Mouse (Mus musculus) forebrain, embryonic 16.5 days (tissue): ENCODE results near the gene H2afy. TPM values are rescaled to one million over a fixed set of nuclear protein-coding genes. Genes with fewer than 3 reads are reported as not detected.

Source experiments
- ATAC-seq: fragments of 200-750 bp; cut with Nextera tagmentation; 2 replicates; pipeline ENCODE4 v1.8.0; 2017; ENCODE audit warnings: mild to moderate bottlenecking, moderate library complexity
- H3K27ac ChIP-seq: fragments of 300-500 bp; sonication (generic); 2 replicates; pipeline ENCODE4 v1.5.1; 2014; ENCODE audit warnings: low read length, control low read depth
- H3K27me3 ChIP-seq: fragments of 300-500 bp; sonication (generic); replicated peaks from 2 replicates; pipeline ENCODE4 v1.6.1; 2014; ENCODE audit warnings: low read length; ENCODE audit not compliant: control insufficient read depth, insufficient read depth
- H3K36me3 ChIP-seq: fragments of 300-500 bp; sonication (generic); 2 replicates; pipeline ENCODE4 v1.6.1; 2014; ENCODE audit not compliant: control insufficient read depth, insufficient read depth
- H3K4me1 ChIP-seq: fragments of 300-500 bp; sonication (generic); replicated peaks from 2 replicates; pipeline ENCODE4 v1.6.1; 2014; ENCODE audit warnings: low read length; ENCODE audit not compliant: control insufficient read depth, insufficient read depth
- H3K4me2 ChIP-seq: fragments of 300-500 bp; sonication (generic); 2 replicates; pipeline ENCODE4 v1.6.1; 2014; ENCODE audit warnings: mild to moderate bottlenecking, low read length, control low read depth
- H3K4me3 ChIP-seq: fragments of 300-500 bp; sonication (generic); replicated peaks from 2 replicates; pipeline ENCODE4 v1.5.1; 2014; ENCODE audit warnings: mild to moderate bottlenecking, low read length, control low read depth
- H3K9ac ChIP-seq: fragments of 300-500 bp; sonication (generic); replicated peaks from 2 replicates; pipeline ENCODE4 v1.6.1; 2014; ENCODE audit warnings: low read depth, low read length, control low read depth
- H3K9me3 ChIP-seq: fragments of 300-500 bp; sonication (generic); 2 replicates; pipeline ENCODE4 v1.6.1; 2016; ENCODE audit warnings: low read length; ENCODE audit not compliant: control insufficient read depth
- WGBS: fragments of 180-500 bp; shearing (Covaris S2); extraction: QIAGEN DNeasy Blood & Tissue Kit; methylation state at CpG from one replicate; pipeline ENCODE4 v1.1.7; 2014; 5-methylcytosine and 5-hydroxymethylcytosine counted together
- polyA plus RNA-seq: library from polyadenylated mRNA; unstranded; fragments of >200 nt; fragmentation: Nextera tagmentation; extraction: Ambion mirVana; gene quantifications from 2 replicates; pipeline ENCODE4 v1.2.1, GENCODE M21; 2015

The H2afy gene
- polyA plus RNA-seq, 1 experiment from 2014 or later = 370 TPM

DNA sequence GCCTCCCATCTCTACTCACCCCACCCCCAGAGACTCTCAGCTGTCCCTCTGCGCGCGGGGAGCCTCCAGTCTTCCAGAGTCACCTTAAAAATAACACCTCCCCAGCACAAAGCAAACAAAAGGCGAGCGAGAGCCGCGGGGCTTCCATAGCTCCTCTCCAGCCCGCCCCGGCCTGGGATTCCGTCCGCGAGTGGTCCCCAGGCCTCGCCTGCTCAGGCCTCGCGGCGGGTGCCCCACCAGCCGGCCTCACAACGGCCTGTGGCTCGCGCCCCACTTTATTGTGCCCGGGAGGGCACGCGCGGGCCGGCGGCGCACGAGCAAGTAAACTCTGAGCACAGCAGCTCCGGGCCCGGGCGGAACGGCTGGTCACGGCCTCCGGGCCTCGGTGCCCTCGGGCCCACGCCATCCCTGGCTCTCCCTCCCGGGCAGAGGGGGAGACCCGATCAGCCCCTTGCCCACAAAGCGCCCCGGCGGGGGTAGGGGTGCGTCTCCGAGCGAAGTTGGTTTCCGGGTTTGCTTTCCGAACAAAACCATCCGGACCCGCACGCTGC lies 1.5 kb downstream of the H2afy start:
- Histone ChIP-seq H3K4me1 (peaks cover 21% of the 10 kb centered on the region), H3K36me3 (no peaks in the 10 kb centered on the region), H3K9me3 (peaks cover 3% of the 10 kb centered on the region; the same call in 1 of the 2 replicates), H3K27ac (peak overlapping the region; percentile 82), H3K4me3 (peak overlapping the region; percentile 96), H3K4me2 (peak overlapping the region; percentile 81), H3K9ac (peak overlapping the region; percentile 89), H3K27me3 (no peaks in the 10 kb centered on the region)
- WGBS = under 1% methylated on average over 50 of the region's 50 CpGs
- peak; percentile 47 for ATAC-seq

DNA sequence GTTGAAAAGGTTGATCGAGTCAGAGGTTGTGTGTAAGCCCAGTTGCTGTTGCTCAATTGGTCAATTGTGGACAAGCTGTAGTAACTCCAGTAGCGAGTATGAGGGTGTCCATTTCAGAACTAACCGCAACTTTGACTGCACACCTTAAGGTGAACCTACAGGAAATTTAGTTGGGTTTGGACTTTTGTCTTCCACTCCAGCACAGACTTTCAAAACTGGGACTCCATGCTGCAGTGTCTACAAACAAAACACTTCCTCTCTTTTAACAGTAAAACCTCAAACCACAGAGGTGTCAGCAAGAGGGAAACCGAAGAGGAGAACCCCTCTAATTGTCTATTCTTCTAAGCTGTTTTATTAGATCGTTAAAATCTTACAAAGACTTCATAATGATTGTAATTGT lies 2.1 kb downstream of the H2afy start:
- Histone ChIP-seq H3K9me3 (peaks cover 3% of the 10 kb centered on the region; the same call in 1 of the 2 replicates), H3K4me1 (peaks cover 21% of the 10 kb centered on the region), H3K27me3 (no peaks in the 10 kb centered on the region), H3K4me2 (peak overlapping the region; percentile 81), H3K9ac (no peak overlapping the region), H3K4me3 (peak overlapping the region; percentile 96), H3K27ac (no peak overlapping the region), H3K36me3 (no peaks in the 10 kb centered on the region)
- no peak for ATAC-seq
- 37% methylated on average over 5 of the region's 5 CpGs for WGBS

DNA sequence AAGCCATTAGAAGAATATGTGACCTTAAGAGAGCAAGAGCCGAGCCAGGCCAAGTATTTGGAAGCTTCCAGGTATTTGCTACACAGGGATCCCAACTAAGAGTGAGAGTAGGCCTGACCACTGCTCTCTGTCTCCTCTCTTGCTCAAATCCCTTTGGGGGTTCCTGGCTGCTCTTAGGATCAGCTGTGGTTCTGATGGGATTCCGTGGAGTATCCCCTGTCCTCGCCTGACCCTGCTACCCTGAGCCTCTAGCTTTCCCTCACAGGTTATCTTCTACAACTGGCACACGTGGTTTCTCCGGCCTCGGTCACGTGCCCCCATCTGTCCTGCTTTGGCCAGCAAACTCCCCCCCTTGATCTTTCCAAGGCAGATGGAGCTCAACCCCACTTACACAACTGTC lies 3.2 kb downstream of the H2afy start:
- no peak overlapping the region for H3K4me3 ChIP-seq
- H3K9me3 ChIP-seq = peaks cover 3% of the 10 kb centered on the region; the same call in 1 of the 2 replicates
- H3K27me3 ChIP-seq = no peaks in the 10 kb centered on the region
- ATAC-seq = no peak
- peaks cover 21% of the 10 kb centered on the region for H3K4me1 ChIP-seq
- no peak overlapping the region for H3K9ac ChIP-seq
- H3K27ac ChIP-seq = no peak overlapping the region
- no peak overlapping the region for H3K4me2 ChIP-seq
- 87% methylated on average over 7 of the region's 7 CpGs for WGBS
- peaks cover 3% of the 10 kb centered on the region for H3K36me3 ChIP-seq

DNA sequence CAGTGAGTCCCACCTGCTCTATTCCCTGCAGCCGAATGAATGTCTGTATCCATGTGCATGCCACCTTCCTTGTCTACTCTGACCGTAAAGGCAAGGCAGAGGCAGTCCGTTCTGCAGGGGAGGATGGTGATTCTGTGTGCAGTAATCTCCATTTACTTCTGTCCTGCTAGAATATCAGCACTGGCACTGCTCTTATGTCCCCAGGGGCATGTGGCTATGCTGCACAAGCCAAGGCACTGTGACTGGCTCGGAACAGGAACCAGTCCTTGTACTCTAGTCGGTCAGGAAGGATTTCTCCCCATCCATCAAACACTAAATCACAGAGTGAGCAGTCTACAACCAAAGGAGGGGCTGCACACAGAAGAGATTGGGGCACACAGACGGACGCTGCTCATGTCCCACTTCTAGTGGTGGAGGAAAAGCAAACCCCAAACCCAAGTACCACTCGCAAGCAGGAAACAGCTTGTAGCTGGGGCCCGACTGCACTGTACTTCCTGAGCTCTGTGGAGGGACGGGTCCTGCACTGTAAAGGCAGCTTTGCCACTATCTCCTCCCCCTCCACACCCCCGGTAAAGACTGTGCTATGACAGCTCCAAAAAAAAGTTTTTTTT lies 3.7 kb downstream of the H2afy start:
- Histone ChIP-seq H3K4me3 (no peak overlapping the region), H3K27me3 (no peaks in the 10 kb centered on the region), H3K4me2 (no peak overlapping the region), H3K9me3 (peaks cover under 1% of the 10 kb centered on the region; the same call in 1 of the 2 replicates), H3K9ac (no peak overlapping the region), H3K27ac (no peak overlapping the region), H3K36me3 (peaks cover 8% of the 10 kb centered on the region), H3K4me1 (peaks cover 21% of the 10 kb centered on the region)
- WGBS = 86% methylated on average over 11 of the region's 11 CpGs
- no peak for ATAC-seq

DNA sequence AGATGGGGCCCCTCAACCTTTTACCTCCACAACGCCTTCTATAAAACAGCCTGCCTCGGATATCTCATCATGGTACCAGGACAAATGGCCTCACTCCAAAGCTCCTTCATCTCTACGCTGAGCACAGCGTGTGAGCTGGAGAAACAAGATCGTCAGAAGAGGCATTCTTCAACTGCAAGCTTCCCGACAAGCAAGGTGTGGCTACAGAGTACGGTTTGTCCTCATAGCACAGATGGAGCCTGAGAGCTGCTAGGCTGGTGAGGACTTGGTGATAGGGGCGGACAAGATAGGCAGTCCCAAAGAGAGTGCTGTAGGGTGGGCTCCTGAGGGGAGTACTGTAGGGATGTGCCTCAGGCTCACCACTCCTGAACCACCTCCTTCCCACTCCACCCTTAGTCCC lies 5.6 kb downstream of the H2afy start:
- H3K4me3 ChIP-seq = no peak overlapping the region
- H3K36me3 ChIP-seq = peaks cover 23% of the 10 kb centered on the region
- H3K27ac ChIP-seq = no peak overlapping the region
- ATAC-seq = no peak
- H3K9me3 ChIP-seq = no peaks in the 10 kb centered on the region
- H3K9ac ChIP-seq = no peak overlapping the region
- no peaks in the 10 kb centered on the region for H3K27me3 ChIP-seq
- no peak overlapping the region for H3K4me2 ChIP-seq
- H3K4me1 ChIP-seq = peaks cover 15% of the 10 kb centered on the region
- WGBS = 91% methylated on average over 8 of the region's 8 CpGs

DNA sequence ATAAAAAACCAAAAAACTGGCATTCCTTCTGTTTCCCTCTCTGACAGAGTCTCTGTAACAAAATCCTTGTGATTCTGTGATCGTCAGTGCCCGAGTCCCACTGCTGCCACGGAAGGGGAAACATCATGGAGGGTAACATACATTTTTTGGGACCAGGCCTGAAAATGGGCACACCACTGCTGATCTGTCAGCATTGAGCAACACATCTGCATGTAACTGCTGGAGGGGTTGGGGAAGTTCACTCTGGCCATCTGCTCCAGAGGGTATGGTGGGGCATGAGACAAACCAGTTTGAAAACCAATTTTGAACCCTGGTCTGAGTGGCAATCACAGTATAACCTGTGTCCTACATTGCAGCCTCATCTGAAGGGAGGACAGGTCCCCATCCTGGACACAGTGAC lies 6.6 kb downstream of the H2afy start:
- Histone ChIP-seq H3K27ac (no peak overlapping the region), H3K4me3 (no peak overlapping the region), H3K36me3 (peaks cover 31% of the 10 kb centered on the region), H3K4me1 (peaks cover 15% of the 10 kb centered on the region), H3K27me3 (no peaks in the 10 kb centered on the region), H3K9ac (no peak overlapping the region), H3K4me2 (no peak overlapping the region), H3K9me3 (no peaks in the 10 kb centered on the region)
- no peak for ATAC-seq
- WGBS = 93% methylated on average over 3 of the region's 3 CpGs

DNA sequence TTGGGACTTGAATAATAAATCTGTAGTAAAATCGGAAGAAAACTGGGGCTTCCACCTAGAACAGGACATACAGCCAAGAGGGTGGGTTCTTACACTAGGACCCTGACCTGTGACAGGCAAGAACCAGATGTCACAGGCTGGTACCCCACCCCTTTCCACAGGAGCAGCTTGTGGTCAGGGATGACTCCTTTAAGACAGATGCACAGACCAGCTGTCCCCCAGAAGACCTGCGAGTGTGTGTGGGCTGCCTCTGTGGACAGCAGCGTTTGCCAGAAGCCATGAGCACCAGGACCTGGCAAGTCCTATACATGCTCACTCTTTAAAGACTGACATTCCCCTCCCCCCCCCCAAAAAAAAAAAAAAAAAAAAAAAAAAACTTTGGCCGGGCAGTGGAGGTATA lies 7.1 kb downstream of the H2afy start:
- Histone ChIP-seq H3K4me3 (no peak overlapping the region), H3K27me3 (no peaks in the 10 kb centered on the region), H3K9me3 (no peaks in the 10 kb centered on the region), H3K9ac (no peak overlapping the region), H3K27ac (no peak overlapping the region), H3K4me1 (peaks cover 12% of the 10 kb centered on the region), H3K4me2 (no peak overlapping the region), H3K36me3 (peaks cover 31% of the 10 kb centered on the region)
- ATAC-seq = no peak
- 90% methylated on average over 4 of the region's 4 CpGs for WGBS

DNA sequence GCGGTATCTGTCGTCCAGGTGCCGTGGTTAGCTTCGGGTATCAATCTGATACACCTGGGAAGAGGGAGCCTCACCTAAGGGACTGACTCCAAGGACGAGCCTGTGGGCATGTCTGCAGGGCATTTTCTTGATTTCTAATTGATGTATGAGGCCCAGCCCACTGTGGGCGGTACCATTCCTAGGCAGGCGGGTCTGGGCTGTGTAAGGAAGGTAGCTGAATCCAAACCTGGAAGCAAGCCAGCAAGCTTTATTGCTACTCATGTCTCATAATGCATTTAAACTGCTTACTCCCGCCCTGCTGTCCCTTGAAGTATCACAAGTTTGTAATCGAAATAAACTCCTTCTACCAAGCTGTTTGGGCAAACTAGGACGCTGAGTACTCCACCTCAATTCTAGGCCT lies 10.5 kb downstream of the H2afy start:
- ATAC-seq = no peak
- 95% methylated on average over 10 of the region's 10 CpGs for WGBS
- H3K27me3 ChIP-seq = no peaks in the 10 kb centered on the region
- H3K9me3 ChIP-seq = no peaks in the 10 kb centered on the region
- H3K36me3 ChIP-seq = peaks cover 31% of the 10 kb centered on the region
- H3K27ac ChIP-seq = no peak overlapping the region
- H3K4me1 ChIP-seq = no peaks in the 10 kb centered on the region
- no peak overlapping the region for H3K4me3 ChIP-seq
- no peak overlapping the region for H3K9ac ChIP-seq
- no peak overlapping the region for H3K4me2 ChIP-seq

DNA sequence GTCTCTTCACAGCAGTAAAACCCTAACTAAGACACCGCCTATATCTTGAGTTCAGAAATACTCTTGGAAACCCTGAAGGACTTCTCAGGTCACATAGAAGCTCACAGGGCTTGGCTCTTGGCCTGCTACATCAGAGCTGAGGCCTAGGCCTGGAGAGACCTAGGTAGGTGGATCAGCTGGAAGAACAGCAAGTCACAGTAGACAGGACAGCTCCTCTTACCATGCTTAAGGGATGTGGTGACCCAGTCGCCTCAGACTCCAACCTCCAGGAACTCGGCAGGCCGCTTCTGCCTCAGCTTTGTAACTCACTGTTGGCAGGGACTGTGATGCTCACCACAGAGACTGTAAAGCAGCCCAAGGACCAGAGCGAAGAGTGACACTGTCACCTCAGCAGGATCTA lies 13.1 kb downstream of the H2afy start:
- no peak overlapping the region for H3K27ac ChIP-seq

More for the DNA sequence above, 13.1 kb downstream of the H2afy start:
- Histone ChIP-seq H3K4me1 (0 out of 2 replicates have a peak, but pooled peaks cover 3% of the 10 kb centered on the region), H3K9me3 (no peaks in the 10 kb centered on the region), H3K4me2 (no peak overlapping the region), H3K27me3 (no peaks in the 10 kb centered on the region), H3K9ac (no peak overlapping the region), H3K4me3 (no peak overlapping the region), H3K36me3 (peaks cover 29% of the 10 kb centered on the region)
- ATAC-seq = no peak
- WGBS = 94% methylated on average over 5 of the region's 5 CpGs
